23 mouse cellular contexts compared by ENCODE assay signal in the genomic region with DNA sequence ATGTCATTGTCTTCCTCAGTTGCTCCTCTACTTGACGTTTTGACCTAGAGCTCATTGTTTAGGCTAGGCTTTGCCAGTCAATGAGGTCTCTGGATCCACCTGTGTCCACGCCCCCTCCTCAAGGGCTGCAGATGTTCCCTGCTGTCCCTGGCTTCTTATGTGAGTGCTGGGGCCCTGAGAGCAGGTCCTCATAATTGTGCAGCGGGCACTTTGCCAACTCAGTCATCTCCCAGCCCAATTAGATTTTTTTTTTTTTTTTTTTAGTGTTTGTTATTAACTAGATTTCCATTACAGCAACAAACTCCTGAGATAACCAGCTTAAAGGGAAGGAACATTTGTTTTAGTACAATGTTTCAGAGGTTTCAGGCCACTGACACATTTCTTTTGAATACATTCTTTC. TPM values are rescaled to one million over a fixed set of nuclear protein-coding genes. Genes with fewer than 3 reads are reported as not detected.
DNase-seq lines count a peak whose midpoint lies in the region; ATAC-seq and TF ChIP-seq lines count a peak whose summit lies in the region.
"Had no signal": no experiment of that assay in that cellular context is flagged by ENCODE, and none has a peak within 500 bp of the region (broad histone marks: within the 10 kb centered on the region; RNA-seq: fewer than 3 reads in every experiment).

No protein-coding gene starts in this region.

- no peaks in the 10 kb centered on the region for H3K36me3 ChIP-seq in kidney, adult 2 months (ENCODE audit: control insufficient read depth, insufficient read depth, low read length)
- H3K36me3 ChIP-seq: forebrain, embryonic 10.5 days; forebrain, embryonic 15.5 days; heart, embryonic 12.5 days; heart, embryonic 15.5 days; hindbrain, embryonic 10.5 days; hindbrain, embryonic 13.5 days had no signal

- no peaks in the 10 kb centered on the region for H3K27me3 ChIP-seq in kidney, adult 2 months (replicated peaks; ENCODE audit: control insufficient read depth, insufficient read depth, low read length)
- H3K27me3 ChIP-seq: forebrain, embryonic 15.5 days; heart, embryonic 12.5 days had no signal

- TF ChIP-seq CTCF in kidney, adult 2 months (conservative IDR thresholded peaks at IDR 0.05; ENCODE audit: insufficient read depth, insufficient read length, low read depth, low read length) = no peak

- WGBS in kidney, adult 2 months = 63% methylated on average over 3 of the region's 3 CpGs

- no peak overlapping the region for H3K27ac ChIP-seq in kidney, adult 2 months (ENCODE audit: insufficient read depth, low read depth, low read length)
- H3K27ac ChIP-seq: forebrain, embryonic 10.5 days; forebrain, embryonic 15.5 days; heart, embryonic 15.5 days; hindbrain, embryonic 10.5 days; hindbrain, embryonic 13.5 days had no signal

- no peaks in the 10 kb centered on the region for H3K4me1 ChIP-seq in kidney, adult 2 months (ENCODE audit: control insufficient read depth, insufficient read depth, low read length)

- no peak for ATAC-seq in cerebellum, adult (ENCODE audit: insufficient number of reproducible peaks, low FRiP score, low TSS enrichment)
- ATAC-seq: forebrain, embryonic 15.5 days; hindbrain, embryonic 16.5 days had no signal

- DNase-seq in cerebellum, postnatal 10 days = peak; percentile 20 to 21
- peak; percentile 20 to 48 for DNase-seq in kidney, postnatal 36 days
- no peak for DNase-seq in kidney, adult 2 months
- DNase-seq in retina, postnatal 1 day = peak; percentile 28
- no peak for DNase-seq in retina, embryonic 14.5 days (ENCODE audit: low spot score)
- peak; percentile 7 for DNase-seq in ZHBTc4 (ENCODE audit: low read depth, low spot score)
- no peak for DNase-seq in layer of hippocampus, adult 11-12 months (ENCODE audit: low spot score)
- DNase-seq: adrenal gland, adult 2 months; adrenal gland, postnatal 14 days; cerebellum, adult 11-12 months; cerebellum, adult 8-10 months; gastrocnemius, postnatal 25 days; heart, adult 18-20 months; heart, postnatal 10 days; heart, postnatal 36 days had no signal

- H3K4me3 ChIP-seq in kidney, adult 2 months (ENCODE audit: insufficient read depth, low read depth, low read length) = no peak overlapping the region
- H3K4me3 ChIP-seq: forebrain, embryonic 10.5 days; forebrain, embryonic 15.5 days; heart, embryonic 12.5 days; heart, embryonic 15.5 days; hindbrain, embryonic 10.5 days; hindbrain, embryonic 13.5 days had no signal

- TF ChIP-seq POLR2A in kidney, adult 2 months (IDR thresholded peaks at IDR 0.05; ENCODE audit: low read depth, low read length) = no peak

RNA-seq across cellular contexts. Expression of a gene that starts 5.8 kb away (rescaled TPM):
- 23.1 and 28.6 TPM in 2 replicates for polyA plus RNA-seq in kidney, adult 2 months (2012; rRNA removed)

Comparison
In these comparisons a context has a peak if more than half of its experiments do, and no peak if none do; other contexts are left out.
1. DNase-seq: peak in cerebellum, postnatal 10 days (2 of 2), kidney, postnatal 36 days (2 of 2), retina, postnatal 1 day (single experiment) and ZHBTc4 (single experiment); none in kidney, adult 2 months (single experiment), retina, embryonic 14.5 days (single experiment) and layer of hippocampus, adult 11-12 months (single experiment).